Mouse (Mus musculus): ENCODE measurements around the gene Zc2hc1c. TPM values are rescaled to one million over a fixed set of nuclear protein-coding genes. Genes with fewer than 3 reads are reported as not detected.

Gene Zc2hc1c
- total RNA-seq, 2 experiments from 2014 or later: 0.89 TPM

- no peak for DNase-seq (ENCODE audit: extremely low spot score in 1 of 2, low spot score in 1 of 2)
Observed at GRCm38 (mm10) chr12:85337567-85338311, 49.3 kb downstream of the Zc2hc1c start.

GRCm38 (mm10) chr12:85338815-85339214 lies 50.4 kb downstream of the Zc2hc1c start:
- DNase-seq (ENCODE audit: extremely low spot score in 1 of 2, low spot score in 1 of 2): no peak

- DNase-seq (ENCODE audit: extremely low spot score in 1 of 2, low spot score in 1 of 2): peak; percentile 91 to 94
Observed at GRCm38 (mm10) chr12:85339243-85339729, 50.9 kb downstream of the Zc2hc1c start, which contains the start of gene Nek9. Gene Nek9 (minus strand): TSS chr12:85339362.

GRCm38 (mm10) chr12:85339947-85340346 lies 51.6 kb downstream of the Zc2hc1c start:
- no peak for DNase-seq (ENCODE audit: extremely low spot score in 1 of 2, low spot score in 1 of 2)

GRCm38 (mm10) chr12:85341131-85341530 lies 52.7 kb downstream of the Zc2hc1c start:
- DNase-seq (ENCODE audit: extremely low spot score in 1 of 2, low spot score in 1 of 2): no peak

GRCm38 (mm10) chr12:85342310-85342709 lies 53.9 kb downstream of the Zc2hc1c start:
- no peak for DNase-seq (ENCODE audit: extremely low spot score in 1 of 2, low spot score in 1 of 2)

GRCm38 (mm10) chr12:85344252-85344651 lies 55.9 kb downstream of the Zc2hc1c start:
- no peak for DNase-seq (ENCODE audit: extremely low spot score in 1 of 2, low spot score in 1 of 2)

GRCm38 (mm10) chr12:85345559-85345958 lies 57.2 kb downstream of the Zc2hc1c start:
- DNase-seq (ENCODE audit: extremely low spot score in 1 of 2, low spot score in 1 of 2): no peak

- DNase-seq (ENCODE audit: extremely low spot score in 1 of 2, low spot score in 1 of 2): no peak
Observed at GRCm38 (mm10) chr12:85346374-85346773, 58.0 kb downstream of the Zc2hc1c start.

GRCm38 (mm10) chr12:85347196-85347595 lies 58.8 kb downstream of the Zc2hc1c start:
- DNase-seq (ENCODE audit: extremely low spot score in 1 of 2, low spot score in 1 of 2): no peak

GRCm38 (mm10) chr12:85348338-85348737 lies 59.9 kb downstream of the Zc2hc1c start:
- no peak for DNase-seq (ENCODE audit: extremely low spot score in 1 of 2, low spot score in 1 of 2)

Small RNA genes within 50 kb of the gene (microRNA-seq; reads per million reads assigned to microRNA genes)
- 0 to 0.74 reads per million in 2 experiments for gene Mir6938

Other genes with a start within 250 kb of the Zc2hc1c start
- 1 to 10 TPM; 1.5 to 2.2 TPM for gene Prox2, start 177.8 kb upstream of the Zc2hc1c start, total RNA-seq (2021)
- gene Dlst, start 177.8 kb upstream of the Zc2hc1c start, total RNA-seq (2021): 100 to 1,000 TPM; 144 to 153 TPM
- 10 to 100 TPM; 39.9 to 40.7 TPM for gene Rps6kl1, start 137.3 kb upstream of the Zc2hc1c start, total RNA-seq (2021)
- 1 to 10 TPM; 5.4 TPM for gene Pgf, start 110.8 kb upstream of the Zc2hc1c start, total RNA-seq (2021)
- gene Eif2b2, start 69.1 kb upstream of the Zc2hc1c start, total RNA-seq (2021): 10 to 100 TPM; 59.7 to 60.0 TPM
- 10 to 100 TPM; 17.0 to 17.9 TPM for gene Mlh3, start 18.0 kb upstream of the Zc2hc1c start, total RNA-seq (2021)
- gene Acyp1, start 153 bp upstream of the Zc2hc1c start, total RNA-seq (2021): 10 to 100 TPM; 34.3 to 37.7 TPM
- 10 to 100 TPM; 31.8 to 31.9 TPM for gene Nek9, start 50.8 kb downstream of the Zc2hc1c start, total RNA-seq (2021)
- gene Tmed10, start 86.3 kb downstream of the Zc2hc1c start, total RNA-seq (2021): 100 to 1,000 TPM; 162 TPM
- gene Fos, start 185.3 kb downstream of the Zc2hc1c start, total RNA-seq (2021): 10 to 100 TPM; 10.7 to 13.9 TPM

Measured in layer of hippocampus, postnatal 25 days (tissue).